Mouse (Mus musculus) forebrain, embryonic 10.5 days (tissue): Measurements from ENCODE around the gene Znrf4. TPM values are rescaled to one million over a fixed set of nuclear protein-coding genes. Genes with fewer than 3 reads are reported as not detected.
"Not testable (repeated sequence)": the region's sequence is repeated elsewhere in the genome, so short reads cannot be mapped to it uniquely, and the experiment has no call there.

Experiments
- DNase-seq: peaks from one replicate; pipeline ENCODE4 v3.0.0-alpha.2; 2017; ENCODE audit warnings: low spot score; ENCODE audit errors: extremely low spot score
- H3K27ac ChIP-seq: fragments of 300-500 bp; sonication (generic); 2 replicates; pipeline ENCODE4 v1.5.1; 2016; ENCODE audit warnings: mild to moderate bottlenecking
- H3K27me3 ChIP-seq: fragments of 300-500 bp; sonication (generic); 2 replicates; pipeline ENCODE4 v1.6.1; 2016; ENCODE audit warnings: mild to moderate bottlenecking; ENCODE audit not compliant: poor library complexity, severe bottlenecking
- H3K36me3 ChIP-seq: fragments of 300-500 bp; sonication (generic); replicated peaks from 2 replicates; pipeline ENCODE4 v1.6.1; 2016; ENCODE audit warnings: mild to moderate bottlenecking, moderate library complexity
- H3K4me1 ChIP-seq: fragments of 300-500 bp; sonication (generic); 2 replicates; pipeline ENCODE4 v1.6.1; 2016
- H3K4me3 ChIP-seq: fragments of 300-500 bp; sonication (generic); 2 replicates; pipeline ENCODE4 v1.5.1; 2016; ENCODE audit warnings: mild to moderate bottlenecking, moderate library complexity
- H3K9me3 ChIP-seq: fragments of 300-500 bp; sonication (generic); 2 replicates; pipeline ENCODE4 v1.6.1; 2016; ENCODE audit warnings: mild to moderate bottlenecking, moderate library complexity
- WGBS: fragments of 180-500 bp; shearing (Covaris S2); methylation state at CpG from one replicate; pipeline ENCODE4 v1.1.7; 2016; 5-methylcytosine and 5-hydroxymethylcytosine counted together
- polyA plus RNA-seq: library from polyadenylated mRNA; unstranded; fragments of >200 nt; fragmentation: Nextera tagmentation; extraction: Ambion mirVana; gene quantifications from 2 replicates; pipeline ENCODE4 v1.2.1, GENCODE M21; 2016

Gene Znrf4
- polyA plus RNA-seq, 1 experiment from 2014 or later: not detected

- 48% methylated on average over 9 of the region's 9 CpGs for WGBS
- 0 out of 2 replicates have a peak overlapping the region, but pooled peaks have one; percentile 15 for H3K27ac ChIP-seq
- no peak for DNase-seq
Observed at GRCm38 (mm10) chr17:56502526-56502925, 9.7 kb downstream of the Znrf4 start.

GRCm38 (mm10) chr17:56501635-56502400, 10.4 kb downstream of the Znrf4 start:
- H3K27me3 ChIP-seq, H3K27ac ChIP-seq, H3K36me3 ChIP-seq, H3K4me3 ChIP-seq, DNase-seq: not testable (repeated sequence)
- Histone ChIP-seq H3K9me3 (peaks cover 27% of the 10 kb centered on the region), H3K4me1 (peaks cover 14% of the 10 kb centered on the region)
- 63% methylated on average over 2 of the region's 2 CpGs for WGBS

More at GRCm38 (mm10) chr17:56502526-56502925, 9.7 kb downstream of the Znrf4 start:
- Histone ChIP-seq H3K4me1 (peaks cover 22% of the 10 kb centered on the region), H3K27me3 (peaks cover 7% of the 10 kb centered on the region; the same call in 1 of the 2 replicates), H3K9me3 (peaks cover 21% of the 10 kb centered on the region; the same call in 1 of the 2 replicates), H3K36me3 (no peaks in the 10 kb centered on the region), H3K4me3 (no peak overlapping the region)

GRCm38 (mm10) chr17:56499229-56499628, 13.0 kb downstream of the Znrf4 start:
- WGBS: 83% methylated on average over 5 of the region's 5 CpGs
- Histone ChIP-seq H3K4me1 (peaks cover 5% of the 10 kb centered on the region; the same call in 1 of the 2 replicates), H3K36me3 (no peaks in the 10 kb centered on the region), H3K27me3 (no peaks in the 10 kb centered on the region), H3K4me3 (no peak overlapping the region), H3K27ac (no peak overlapping the region), H3K9me3 (peaks cover 42% of the 10 kb centered on the region)
- no peak for DNase-seq

- H3K27ac ChIP-seq: no peak overlapping the region
- peaks cover 69% of the 10 kb centered on the region for H3K9me3 ChIP-seq
- WGBS: 56% methylated on average over 2 of the region's 2 CpGs
- H3K27me3 ChIP-seq: no peaks in the 10 kb centered on the region
- H3K4me3 ChIP-seq: no peak overlapping the region
- DNase-seq: no peak
- no peaks in the 10 kb centered on the region for H3K36me3 ChIP-seq
- H3K4me1 ChIP-seq: no peaks in the 10 kb centered on the region
Observed at GRCm38 (mm10) chr17:56494480-56494879, 17.8 kb downstream of the Znrf4 start.

- peaks cover 69% of the 10 kb centered on the region for H3K9me3 ChIP-seq
- DNase-seq: no peak
- 97% methylated on average over 2 of the region's 2 CpGs for WGBS
Observed at GRCm38 (mm10) chr17:56493841-56494240, 18.4 kb downstream of the Znrf4 start.

GRCm38 (mm10) chr17:56490438-56491152, 21.6 kb downstream of the Znrf4 start:
- no peak overlapping the region for H3K4me3 ChIP-seq
- no peak for DNase-seq
- WGBS: 90% methylated on average over 7 of the region's 7 CpGs
- peaks cover 47% of the 10 kb centered on the region for H3K9me3 ChIP-seq
- peak overlapping the region; percentile 18; the same call in 1 of the 2 replicates for H3K27ac ChIP-seq
- H3K27me3 ChIP-seq: no peaks in the 10 kb centered on the region
- no peaks in the 10 kb centered on the region for H3K36me3 ChIP-seq
- peaks cover 29% of the 10 kb centered on the region for H3K4me1 ChIP-seq

More at GRCm38 (mm10) chr17:56493841-56494240, 18.4 kb downstream of the Znrf4 start:
- Histone ChIP-seq H3K4me1 (peaks cover 5% of the 10 kb centered on the region), H3K4me3 (no peak overlapping the region), H3K36me3 (no peaks in the 10 kb centered on the region), H3K27ac (no peak overlapping the region), H3K27me3 (no peaks in the 10 kb centered on the region)

- H3K9me3 ChIP-seq: peaks cover 23% of the 10 kb centered on the region
- no peaks in the 10 kb centered on the region for H3K27me3 ChIP-seq
- no peaks in the 10 kb centered on the region for H3K36me3 ChIP-seq
- DNase-seq: peak; percentile 91
- H3K27ac ChIP-seq: peak overlapping the region; percentile 91
- H3K4me1 ChIP-seq: peaks cover 40% of the 10 kb centered on the region
- WGBS: 5% methylated on average over 12 of the region's 12 CpGs
- peak overlapping the region; percentile 15 for H3K4me3 ChIP-seq
Observed at GRCm38 (mm10) chr17:56488028-56488427, 24.2 kb downstream of the Znrf4 start.

- no peaks in the 10 kb centered on the region for H3K27me3 ChIP-seq
- H3K36me3 ChIP-seq: no peaks in the 10 kb centered on the region
- peak; percentile 72 for DNase-seq
- peak overlapping the region; percentile 15 for H3K4me3 ChIP-seq
- peak overlapping the region; percentile 91 for H3K27ac ChIP-seq
- peaks cover 18% of the 10 kb centered on the region for H3K9me3 ChIP-seq
- peaks cover 40% of the 10 kb centered on the region for H3K4me1 ChIP-seq
- WGBS: 6% methylated on average over 10 of the region's 16 CpGs
Observed at GRCm38 (mm10) chr17:56487441-56487888, 24.8 kb downstream of the Znrf4 start.

- no peak for DNase-seq
- peak overlapping the region; percentile 91; the same call in 1 of the 2 replicates for H3K27ac ChIP-seq
- H3K4me1 ChIP-seq: peaks cover 40% of the 10 kb centered on the region
Observed at GRCm38 (mm10) chr17:56485926-56486325, 26.3 kb downstream of the Znrf4 start.

GRCm38 (mm10) chr17:56485118-56485517, 27.1 kb downstream of the Znrf4 start:
- DNase-seq: no peak
- WGBS: 78% methylated on average over 9 of the region's 9 CpGs
- Histone ChIP-seq H3K27ac (peak overlapping the region; percentile 62; the same call in 1 of the 2 replicates), H3K27me3 (0 out of 2 replicates have a peak, but pooled peaks cover 7% of the 10 kb centered on the region), H3K9me3 (no peaks in the 10 kb centered on the region), H3K4me1 (peaks cover 40% of the 10 kb centered on the region), H3K36me3 (no peaks in the 10 kb centered on the region), H3K4me3 (no peak overlapping the region)

More at GRCm38 (mm10) chr17:56485926-56486325, 26.3 kb downstream of the Znrf4 start:
- Histone ChIP-seq H3K27me3 (0 out of 2 replicates have a peak, but pooled peaks cover 7% of the 10 kb centered on the region), H3K36me3 (no peaks in the 10 kb centered on the region), H3K4me3 (no peak overlapping the region), H3K9me3 (peaks cover 4% of the 10 kb centered on the region; the same call in 1 of the 2 replicates)
- 97% methylated on average over 9 of the region's 9 CpGs for WGBS

- WGBS: 83% methylated on average over 1 of the region's 1 CpGs
- DNase-seq: no peak
Observed at GRCm38 (mm10) chr17:56482671-56483070, 29.6 kb downstream of the Znrf4 start.

GRCm38 (mm10) chr17:56479358-56479757, 32.9 kb downstream of the Znrf4 start:
- Histone ChIP-seq H3K27me3 (peaks cover 50% of the 10 kb centered on the region), H3K36me3 (no peaks in the 10 kb centered on the region), H3K4me3 (peak overlapping the region; percentile 14; the same call in 1 of the 2 replicates), H3K9me3 (peaks cover 11% of the 10 kb centered on the region; the same call in 1 of the 2 replicates), H3K4me1 (peaks cover 44% of the 10 kb centered on the region), H3K27ac (peak overlapping the region; percentile 62; the same call in 1 of the 2 replicates)
- DNase-seq: peak; percentile 80
- WGBS: 15% methylated on average over 6 of the region's 6 CpGs

More at GRCm38 (mm10) chr17:56482671-56483070, 29.6 kb downstream of the Znrf4 start:
- Histone ChIP-seq H3K4me3 (no peak overlapping the region), H3K4me1 (peaks cover 43% of the 10 kb centered on the region), H3K27me3 (peaks cover 24% of the 10 kb centered on the region), H3K36me3 (no peaks in the 10 kb centered on the region), H3K27ac (no peak overlapping the region), H3K9me3 (no peaks in the 10 kb centered on the region)
